ENCODE assay signal across 23 mouse cellular contexts in genomic region chr4:101174916-101175625, GRCm38 (mm10).
DNase-seq lines count a peak whose midpoint lies in the region; ATAC-seq and TF ChIP-seq lines count a peak whose summit lies in the region.
"Had no signal": no experiment of that assay in that cellular context is flagged by ENCODE, and none has a peak within 500 bp of the region (broad histone marks: within the 10 kb centered on the region; RNA-seq: fewer than 3 reads in every experiment).

No protein-coding gene starts in this region.

- H3K4me1 ChIP-seq in liver, embryonic 12.5 days = peaks cover 43% of the 10 kb centered on the region
- H3K4me1 ChIP-seq in liver, postnatal 0 days (ENCODE audit: insufficient read depth) = 0 out of 2 replicates have a peak, but pooled peaks cover 2% of the 10 kb centered on the region
- H3K4me1 ChIP-seq: hindbrain, embryonic 13.5 days; limb, embryonic 10.5 days; neural tube, embryonic 15.5 days had no signal

- peak overlapping the region; percentile 69; the same call in 1 of the 2 replicates for H3K27ac ChIP-seq in liver, embryonic 12.5 days
- no peak overlapping the region for H3K27ac ChIP-seq in liver, postnatal 0 days (ENCODE audit: low read depth)
- H3K27ac ChIP-seq: forebrain, embryonic 10.5 days; hindbrain, embryonic 13.5 days; kidney, postnatal 0 days; limb, embryonic 10.5 days; neural tube, embryonic 15.5 days had no signal

- no peak overlapping the region for H3K4me3 ChIP-seq in liver, embryonic 12.5 days
- H3K4me3 ChIP-seq in liver, postnatal 0 days (ENCODE audit: low read depth, low read length) = no peak overlapping the region
- H3K4me3 ChIP-seq: forebrain, embryonic 10.5 days; hindbrain, embryonic 13.5 days; limb, embryonic 10.5 days; myocyte; neural tube, embryonic 15.5 days had no signal

- no peak for TF ChIP-seq EP300 in liver, postnatal 0 days (IDR thresholded peaks at IDR 0.05; ENCODE audit: low read depth)

- 78% methylated on average over 10 of the region's 10 CpGs for WGBS in liver, embryonic 12.5 days (ENCODE audit: insufficient replicate concordance)
- WGBS in liver, postnatal 0 days (ENCODE audit: insufficient replicate concordance) = 85% methylated on average over 10 of the region's 10 CpGs

- no peak overlapping the region for H3K9ac ChIP-seq in liver, embryonic 12.5 days
- no peak overlapping the region for H3K9ac ChIP-seq in liver, postnatal 0 days (replicated peaks)
- H3K9ac ChIP-seq: hindbrain, embryonic 13.5 days; neural tube, embryonic 15.5 days had no signal

- H3K36me3 ChIP-seq in liver, embryonic 12.5 days = peaks cover 79% of the 10 kb centered on the region
- H3K36me3 ChIP-seq in liver, postnatal 0 days (replicated peaks; ENCODE audit: insufficient read depth, low read length) = peaks cover 87% of the 10 kb centered on the region

- H3K27me3 ChIP-seq in liver, embryonic 12.5 days (replicated peaks) = no peaks in the 10 kb centered on the region
- no peaks in the 10 kb centered on the region for H3K27me3 ChIP-seq in liver, postnatal 0 days (ENCODE audit: insufficient read depth, low read length)
- H3K27me3 ChIP-seq: hindbrain, embryonic 13.5 days; neural tube, embryonic 15.5 days had no signal

- no peak overlapping the region for H3K4me2 ChIP-seq in liver, embryonic 12.5 days
- no peak overlapping the region for H3K4me2 ChIP-seq in liver, postnatal 0 days (ENCODE audit: low read depth, low read length)
- H3K4me2 ChIP-seq: hindbrain, embryonic 13.5 days; liver, embryonic 11.5 days; neural tube, embryonic 15.5 days had no signal

- DNase-seq in liver, postnatal 0 days = no peak
- peak; percentile 71 for DNase-seq in CD4-positive, CD25-positive, alpha-beta regulatory T cell, adult 2 months (ENCODE audit: low read depth, low spot score)
- peak; percentile 53 for DNase-seq in induced T-regulatory cell, adult 2 months (ENCODE audit: low read depth)
- peak; percentile 74 for DNase-seq in thymus, postnatal 0 days (ENCODE audit: low spot score)
- no peak for DNase-seq in B cell, adult 2 months
- no peak for DNase-seq in urinary bladder, adult 18-20 months (ENCODE audit: low spot score in 2 of 2)
- DNase-seq in right cerebral cortex, adult 18-20 months = no peak
- DNase-seq: adrenal gland, postnatal 25 days; cerebellum, adult 9-10 months; gastrocnemius, postnatal 25 days; heart, adult 18-20 months; kidney, adult 2 months; lung, adult 2 months; lung, postnatal 14 days had no signal

- no peak for TF ChIP-seq CTCF in liver, postnatal 0 days (IDR thresholded peaks at IDR 0.05; ENCODE audit: low read depth)

- no peaks in the 10 kb centered on the region for H3K9me3 ChIP-seq in liver, embryonic 12.5 days (replicated peaks)
- H3K9me3 ChIP-seq in liver, postnatal 0 days (ENCODE audit: low read length) = no peaks in the 10 kb centered on the region
- H3K9me3 ChIP-seq: forebrain, embryonic 10.5 days; hindbrain, embryonic 13.5 days; limb, embryonic 10.5 days; neural tube, embryonic 15.5 days had no signal

- no peak for ATAC-seq in liver, embryonic 12.5 days
- no peak for ATAC-seq in liver, postnatal 0 days
- ATAC-seq: midbrain, embryonic 16.5 days had no signal

Comparison
In these comparisons a context has a peak if more than half of its experiments do, and no peak if none do; other contexts are left out.
1. DNase-seq: peak in CD4-positive, CD25-positive, alpha-beta regulatory T cell, adult 2 months (single experiment), induced T-regulatory cell, adult 2 months (single experiment) and thymus, postnatal 0 days (single experiment); none in liver, postnatal 0 days (single experiment), B cell, adult 2 months (0 of 2), urinary bladder, adult 18-20 months (0 of 2) and right cerebral cortex, adult 18-20 months (single experiment).